Mouse (Mus musculus): ENCODE results near the gene Svopl.
A peak's percentile ranks its signal among the peaks of the same experiment; 100 is the strongest.

The Svopl gene

DNA sequence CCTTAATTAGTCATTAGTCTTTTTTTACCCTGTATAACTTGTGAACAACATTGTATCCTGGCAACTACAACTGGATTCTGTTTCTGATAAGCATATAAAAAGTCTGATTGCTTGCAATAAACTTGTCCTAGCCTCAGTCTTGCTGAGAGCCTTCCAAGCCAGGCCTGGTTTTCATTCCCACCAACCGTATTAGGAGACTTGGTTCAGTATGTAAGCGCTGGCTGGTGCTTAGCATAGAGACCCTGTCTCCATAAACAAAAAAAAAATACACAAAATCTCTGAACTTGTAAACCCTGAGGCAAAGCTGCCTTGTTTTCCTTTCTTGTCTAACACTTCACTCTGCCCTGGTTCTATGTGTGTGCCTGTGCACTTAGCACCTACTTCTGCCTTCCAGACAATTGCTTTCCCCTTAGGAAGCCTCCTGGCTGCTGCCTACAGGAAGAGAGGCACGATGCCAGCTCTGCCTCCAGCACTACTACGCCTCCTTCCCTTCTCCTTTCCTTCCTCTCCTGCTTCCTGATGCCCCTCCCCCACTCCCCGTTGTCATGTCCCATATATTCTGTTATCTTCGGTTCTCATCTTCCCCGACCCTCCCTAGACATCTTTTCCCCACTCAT, 14.8 kb downstream of the Svopl start:
- DNase-seq (ENCODE audit: low read depth, low spot score): no peak

DNA sequence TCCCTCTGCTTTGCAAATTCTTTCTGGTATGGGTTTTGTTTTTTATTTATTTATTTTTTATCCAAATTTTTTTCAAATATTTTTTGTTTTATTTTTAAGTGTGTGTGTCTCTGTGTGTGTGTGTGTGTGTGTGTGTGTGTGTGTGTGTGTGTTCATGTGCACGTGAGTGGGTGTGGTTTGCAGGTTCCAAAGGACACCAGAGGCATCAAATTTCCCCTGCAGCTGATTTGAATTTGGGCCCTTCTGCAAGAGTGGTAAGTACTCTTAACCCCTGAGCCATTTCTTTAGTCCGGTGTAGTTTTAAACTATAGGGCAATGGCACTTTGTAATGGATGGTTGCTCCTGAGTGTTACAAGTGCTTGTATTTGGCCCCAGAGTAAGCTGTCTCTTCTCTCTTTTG, 18.6 kb downstream of the Svopl start:
- no peak for DNase-seq (ENCODE audit: low read depth, low spot score)

GRCm38 (mm10) chr6:38027771-38028170, 19.0 kb downstream of the Svopl start:
- no peak for DNase-seq (ENCODE audit: low read depth, low spot score)

DNA sequence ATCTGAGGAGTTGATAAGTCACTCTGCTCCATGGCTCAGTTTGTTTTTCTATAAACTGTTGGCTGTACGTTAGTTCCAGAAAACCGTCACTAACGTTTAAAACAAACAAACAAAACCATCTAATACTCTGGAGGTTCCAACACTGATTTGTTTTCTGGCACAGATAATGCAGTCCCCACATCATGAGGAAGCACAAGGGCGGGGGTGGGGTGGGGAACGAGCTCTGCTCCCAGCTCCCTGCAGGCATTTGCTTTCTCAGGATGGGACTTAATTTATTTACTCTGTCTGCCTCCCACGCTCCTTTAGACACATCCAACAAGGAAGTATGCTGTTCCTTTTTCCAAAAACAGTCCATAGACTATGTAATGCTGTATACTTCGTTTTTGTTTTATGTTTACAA, 23.5 kb downstream of the Svopl start:
- no peak for DNase-seq (ENCODE audit: low read depth, low spot score)

DNA sequence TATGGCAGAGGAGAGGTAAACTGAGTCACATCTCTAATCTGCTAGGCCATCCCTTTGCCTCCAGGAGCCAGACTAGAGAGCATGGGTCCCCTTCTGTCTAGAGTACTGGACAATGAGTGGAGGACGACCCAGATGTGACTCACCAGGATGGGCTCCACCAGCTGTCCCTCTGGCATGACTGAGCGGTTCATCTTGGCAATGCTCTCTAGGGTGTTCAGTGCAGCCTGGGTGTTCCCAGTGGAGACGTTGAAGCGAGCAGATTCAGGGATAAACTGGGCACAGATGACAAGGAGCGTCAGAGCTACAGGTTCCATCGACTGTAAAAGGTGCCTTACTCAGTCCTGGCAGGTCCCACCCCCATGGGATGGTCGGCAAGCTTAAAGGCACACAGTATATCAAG, 25.4 kb downstream of the Svopl start:
- DNase-seq (ENCODE audit: low read depth, low spot score): no peak

DNA sequence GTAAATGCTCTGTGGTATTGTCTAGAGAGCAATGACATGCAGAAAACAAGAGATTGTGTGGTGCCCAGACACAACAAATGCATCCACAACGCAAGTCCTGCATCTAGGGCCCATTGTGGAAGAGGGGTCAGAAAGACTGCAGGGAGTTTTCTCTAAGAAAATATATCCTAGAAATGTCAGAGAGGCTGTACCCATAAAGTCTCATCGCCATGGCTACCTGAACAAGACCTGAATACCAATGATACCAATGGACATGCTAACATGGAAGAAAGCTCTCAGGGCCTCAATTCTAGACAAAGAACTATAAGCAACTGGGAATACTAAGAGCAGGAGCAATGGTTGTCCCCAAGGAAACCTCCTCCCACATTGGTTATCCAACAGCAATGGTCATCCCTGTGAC, 34.0 kb downstream of the Svopl start:
- DNase-seq (ENCODE audit: low read depth, low spot score): no peak

DNA sequence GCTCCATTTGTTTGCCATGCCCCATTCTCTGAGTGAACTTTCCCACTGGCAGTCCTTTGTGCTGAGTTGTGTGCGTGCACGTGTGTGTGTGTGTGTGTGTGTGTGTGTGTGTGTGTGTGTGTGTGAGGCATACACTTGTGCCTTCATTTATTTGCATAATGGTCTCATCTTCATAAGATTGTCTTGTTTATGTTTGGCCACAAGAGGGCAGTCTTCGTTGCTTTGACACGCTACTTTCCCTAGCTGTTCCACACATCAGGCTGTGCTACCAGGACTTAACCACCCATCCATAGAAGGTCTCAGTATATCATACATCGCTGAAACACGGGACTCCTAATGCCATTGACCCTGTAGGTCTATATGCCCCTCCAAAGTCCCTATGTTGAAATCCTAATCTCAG, 39.3 kb downstream of the Svopl start:
- peak; percentile 85 for DNase-seq (ENCODE audit: low read depth, low spot score)

- DNase-seq (ENCODE audit: low read depth, low spot score): no peak
These were observed 79.4 kb downstream of the Svopl start for GRCm38 (mm10) chr6:37967386-37967785.

DNA sequence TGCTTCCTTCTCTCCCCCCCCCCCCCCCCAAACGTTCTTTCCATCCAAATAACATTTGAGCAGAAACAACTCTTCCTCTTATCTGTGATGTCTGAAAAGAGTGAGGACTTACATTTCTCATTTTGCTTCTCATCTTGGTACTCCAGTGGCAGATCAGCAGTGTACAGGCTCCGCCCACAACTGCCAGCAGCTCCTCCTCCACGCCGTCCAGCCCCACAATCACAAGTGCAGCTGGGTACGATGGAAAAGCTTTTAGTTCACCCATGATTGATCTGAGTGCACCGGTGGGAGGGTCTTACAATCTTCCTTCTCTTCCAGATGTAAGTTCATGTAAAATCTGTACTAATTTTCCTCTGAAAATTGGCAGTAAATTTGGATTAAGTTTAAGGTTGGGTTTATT, 95.5 kb downstream of the Svopl start:
- DNase-seq (ENCODE audit: low read depth, low spot score): peak; percentile 68

DNA sequence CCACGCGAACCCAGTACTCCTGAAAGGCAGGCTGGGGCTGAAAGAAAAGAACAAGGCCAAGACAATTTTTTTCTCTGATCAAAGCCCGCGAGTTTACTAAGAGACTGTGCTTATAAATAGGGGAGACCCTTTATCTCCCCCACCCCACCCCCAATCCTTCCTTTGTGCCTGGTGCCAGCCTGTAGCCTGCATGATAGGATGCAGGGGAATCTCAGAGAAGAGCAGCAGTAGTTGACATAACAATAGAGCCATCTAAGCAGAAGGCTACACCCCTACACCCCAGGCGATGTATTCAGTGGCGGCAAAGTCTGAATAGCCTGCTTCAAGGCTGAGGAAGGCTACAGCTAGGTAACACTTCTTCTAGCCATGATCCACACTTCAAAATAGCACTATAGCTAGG, 110.3 kb downstream of the Svopl start:
- peak; percentile 96 for DNase-seq (ENCODE audit: low read depth, low spot score)

All from R1 (cell line).